Mouse (Mus musculus): ENCODE measurements around the gene Cirbp. TPM values are rescaled to one million over a fixed set of nuclear protein-coding genes. Genes with fewer than 3 reads are reported as not detected.
"Not testable (repeated sequence)": the region's sequence is repeated elsewhere in the genome, so short reads cannot be mapped to it uniquely, and the experiment has no call there.

Cirbp gene
- polyA plus RNA-seq, 1 experiment = 173 TPM

DNA sequence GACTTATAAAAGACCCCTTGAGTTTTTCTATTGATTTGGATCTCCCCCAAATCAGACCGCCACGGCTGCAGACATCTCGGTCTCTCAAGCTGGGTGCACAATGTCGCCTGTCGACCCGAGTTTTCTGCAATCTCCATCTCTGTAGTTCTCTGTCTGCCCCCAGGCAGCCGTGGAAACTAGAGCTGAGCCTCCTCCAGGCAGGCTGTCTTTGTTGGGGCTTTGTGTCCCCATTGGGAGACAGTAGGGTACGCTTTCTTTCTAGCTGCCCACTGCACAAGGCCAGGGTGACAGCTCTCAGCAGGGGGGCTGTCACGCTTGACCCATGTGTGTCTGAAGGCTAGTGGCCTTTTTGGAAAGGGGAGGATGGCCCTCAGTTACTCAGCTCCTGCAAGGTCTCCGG lies 41.9 kb downstream of the Cirbp start:
- DNase-seq = no peak
- H3K4me1 ChIP-seq (replicated peaks; ENCODE audit: control insufficient read depth, insufficient read depth, low read length) = peaks cover 3% of the 10 kb centered on the region; the same call in 1 of the 2 replicates
- H3K27ac ChIP-seq (ENCODE audit: control insufficient read depth, insufficient read depth, low read length) = no peak overlapping the region
- TF ChIP-seq CTCF (IDR thresholded peaks at IDR 0.05; ENCODE audit: borderline replicate concordance, control insufficient read depth, extremely low read depth, insufficient read depth, low read length, poor library complexity) = no peak
- TF ChIP-seq POLR2A (IDR thresholded peaks at IDR 0.05; ENCODE audit: control insufficient read depth, extremely low read depth, insufficient read depth, low read length, poor library complexity) = no peak
- no peaks in the 10 kb centered on the region for H3K27me3 ChIP-seq (ENCODE audit: control insufficient read depth, insufficient read depth, low read length)
- H3K4me3 ChIP-seq (ENCODE audit: control insufficient read depth, insufficient read depth, low read length) = no peak overlapping the region
- no peaks in the 10 kb centered on the region for H3K36me3 ChIP-seq (ENCODE audit: control insufficient read depth, insufficient read depth, low read length)
- 92% methylated on average over 10 of the region's 10 CpGs for WGBS

GRCm38 (mm10) chr10:80208248-80208647 lies 42.5 kb downstream of the Cirbp start:
- no peak overlapping the region for H3K4me3 ChIP-seq (ENCODE audit: control insufficient read depth, insufficient read depth, low read length)
- peaks cover 3% of the 10 kb centered on the region; the same call in 1 of the 2 replicates for H3K4me1 ChIP-seq (replicated peaks; ENCODE audit: control insufficient read depth, insufficient read depth, low read length)
- no peak for DNase-seq
- H3K36me3 ChIP-seq (ENCODE audit: control insufficient read depth, insufficient read depth, low read length) = no peaks in the 10 kb centered on the region
- TF ChIP-seq CTCF (IDR thresholded peaks at IDR 0.05; ENCODE audit: borderline replicate concordance, control insufficient read depth, extremely low read depth, insufficient read depth, low read length, poor library complexity) (no peak), POLR2A (IDR thresholded peaks at IDR 0.05; ENCODE audit: control insufficient read depth, extremely low read depth, insufficient read depth, low read length, poor library complexity) (no peak)
- H3K27me3 ChIP-seq (ENCODE audit: control insufficient read depth, insufficient read depth, low read length) = no peaks in the 10 kb centered on the region
- 96% methylated on average over 4 of the region's 4 CpGs for WGBS
- H3K27ac ChIP-seq (ENCODE audit: control insufficient read depth, insufficient read depth, low read length) = no peak overlapping the region

GRCm38 (mm10) chr10:80208841-80209371 lies 43.1 kb downstream of the Cirbp start:
- Histone ChIP-seq H3K4me1 (replicated peaks; ENCODE audit: control insufficient read depth, insufficient read depth, low read length) (peaks cover 3% of the 10 kb centered on the region; the same call in 1 of the 2 replicates), H3K27me3 (ENCODE audit: control insufficient read depth, insufficient read depth, low read length) (no peaks in the 10 kb centered on the region), H3K4me3 (ENCODE audit: control insufficient read depth, insufficient read depth, low read length) (no peak overlapping the region), H3K36me3 (ENCODE audit: control insufficient read depth, insufficient read depth, low read length) (no peaks in the 10 kb centered on the region), H3K27ac (ENCODE audit: control insufficient read depth, insufficient read depth, low read length) (no peak overlapping the region)
- no peak for DNase-seq
- TF ChIP-seq POLR2A (IDR thresholded peaks at IDR 0.05; ENCODE audit: control insufficient read depth, extremely low read depth, insufficient read depth, low read length, poor library complexity) (no peak), CTCF (IDR thresholded peaks at IDR 0.05; ENCODE audit: borderline replicate concordance, control insufficient read depth, extremely low read depth, insufficient read depth, low read length, poor library complexity) (no peak)
- 92% methylated on average over 24 of the region's 24 CpGs for WGBS

GRCm38 (mm10) chr10:80211547-80212103 lies 45.8 kb downstream of the Cirbp start:
- not testable (repeated sequence) for H3K36me3 ChIP-seq (ENCODE audit: control insufficient read depth, insufficient read depth, low read length); H3K27ac ChIP-seq (ENCODE audit: control insufficient read depth, insufficient read depth, low read length); DNase-seq; H3K4me3 ChIP-seq (ENCODE audit: control insufficient read depth, insufficient read depth, low read length); H3K4me1 ChIP-seq (replicated peaks; ENCODE audit: control insufficient read depth, insufficient read depth, low read length); H3K27me3 ChIP-seq (ENCODE audit: control insufficient read depth, insufficient read depth, low read length)
- 77% methylated on average over 7 of the region's 7 CpGs for WGBS

DNA sequence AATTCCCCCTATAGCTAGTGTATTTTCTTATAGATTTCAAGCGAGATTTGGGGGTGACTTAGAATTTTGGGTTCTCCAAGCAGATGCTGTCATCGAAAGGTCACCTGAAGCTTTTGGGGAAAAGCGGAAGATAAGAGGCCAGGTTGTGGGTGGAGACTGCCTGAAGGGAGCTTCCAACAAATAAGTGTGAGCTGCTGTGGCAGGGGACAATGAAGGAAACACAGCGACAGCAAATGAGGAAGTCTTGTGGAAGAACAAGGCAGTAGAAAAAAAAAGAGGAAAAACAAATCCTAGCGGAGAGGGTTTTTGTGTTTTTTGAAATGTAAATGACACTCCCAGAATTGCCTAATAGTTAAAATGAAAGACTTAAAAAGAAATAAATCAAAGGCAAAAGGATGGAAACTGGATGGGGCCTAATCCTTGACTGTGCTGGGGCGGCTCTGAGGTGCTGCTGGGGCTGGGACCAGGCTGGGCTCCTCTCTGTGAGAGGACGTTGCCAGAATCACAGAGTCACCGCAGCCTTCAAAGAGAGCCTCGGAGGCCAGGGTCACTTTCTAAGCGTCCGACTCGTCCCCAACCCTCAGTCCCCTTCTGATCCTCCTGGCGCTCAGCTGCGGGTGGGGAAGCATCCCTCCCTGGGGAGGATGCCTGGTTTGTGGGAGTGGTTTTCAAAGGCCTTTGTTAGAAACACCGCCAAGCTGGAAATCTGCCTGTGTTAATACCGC lies 49.4 kb downstream of the Cirbp start:
- TF ChIP-seq POLR2A (IDR thresholded peaks at IDR 0.05; ENCODE audit: control insufficient read depth, extremely low read depth, insufficient read depth, low read length, poor library complexity) (no peak), CTCF (IDR thresholded peaks at IDR 0.05; ENCODE audit: borderline replicate concordance, control insufficient read depth, extremely low read depth, insufficient read depth, low read length, poor library complexity) (no peak)
- 73% methylated on average over 16 of the region's 16 CpGs for WGBS
- Histone ChIP-seq H3K36me3 (ENCODE audit: control insufficient read depth, insufficient read depth, low read length) (no peaks in the 10 kb centered on the region), H3K27ac (ENCODE audit: control insufficient read depth, insufficient read depth, low read length) (no peak overlapping the region), H3K27me3 (ENCODE audit: control insufficient read depth, insufficient read depth, low read length) (no peaks in the 10 kb centered on the region), H3K4me1 (replicated peaks; ENCODE audit: control insufficient read depth, insufficient read depth, low read length) (peaks cover 3% of the 10 kb centered on the region; the same call in 1 of the 2 replicates), H3K4me3 (ENCODE audit: control insufficient read depth, insufficient read depth, low read length) (no peak overlapping the region)
- no peak for DNase-seq

GRCm38 (mm10) chr10:80220676-80221075 lies 54.9 kb downstream of the Cirbp start:
- WGBS = 72% methylated on average over 9 of the region's 9 CpGs
- Histone ChIP-seq H3K4me3 (ENCODE audit: control insufficient read depth, insufficient read depth, low read length) (no peak overlapping the region), H3K36me3 (ENCODE audit: control insufficient read depth, insufficient read depth, low read length) (no peaks in the 10 kb centered on the region), H3K27ac (ENCODE audit: control insufficient read depth, insufficient read depth, low read length) (no peak overlapping the region), H3K27me3 (ENCODE audit: control insufficient read depth, insufficient read depth, low read length) (no peaks in the 10 kb centered on the region), H3K4me1 (replicated peaks; ENCODE audit: control insufficient read depth, insufficient read depth, low read length) (no peaks in the 10 kb centered on the region)
- TF ChIP-seq CTCF (IDR thresholded peaks at IDR 0.05; ENCODE audit: borderline replicate concordance, control insufficient read depth, extremely low read depth, insufficient read depth, low read length, poor library complexity) (no peak), POLR2A (IDR thresholded peaks at IDR 0.05; ENCODE audit: control insufficient read depth, extremely low read depth, insufficient read depth, low read length, poor library complexity) (no peak)
- no peak for DNase-seq

Other genes starting within 250 kb of the Cirbp start
- 5.8 and 7.5 TPM in 2 replicates for gene Kiss1r, start 249.0 kb upstream of the Cirbp start, polyA plus RNA-seq (2012; rRNA removed)
- 279 and 303 TPM in 2 replicates for gene R3hdm4, start 244.8 kb upstream of the Cirbp start, polyA plus RNA-seq (2012; rRNA removed)
- 12.5 and 13.5 TPM in 2 replicates for gene Arid3a, start 238.9 kb upstream of the Cirbp start, polyA plus RNA-seq (2012; rRNA removed)
- 68.1 and 74.5 TPM in 2 replicates for gene Wdr18, start 205.8 kb upstream of the Cirbp start, polyA plus RNA-seq (2012; rRNA removed)
- gene Grin3b, start 195.3 kb upstream of the Cirbp start, polyA plus RNA-seq (2012; rRNA removed) = 0.07 and 0.14 TPM in 2 replicates
- gene Tmem259, start 181.7 kb upstream of the Cirbp start, polyA plus RNA-seq (2012; rRNA removed) = 540 and 566 TPM in 2 replicates
- 239 and 245 TPM in 2 replicates for gene Cnn2, start 177.4 kb upstream of the Cirbp start, polyA plus RNA-seq (2012; rRNA removed)
- gene Abca7, start 169.5 kb upstream of the Cirbp start, polyA plus RNA-seq (2012; rRNA removed) = 79.5 and 83.5 TPM in 2 replicates
- 1,362 and 1,504 TPM in 2 replicates for gene Arhgap45, start 149.3 kb upstream of the Cirbp start, polyA plus RNA-seq (2012; rRNA removed)
- gene Polr2e, start 126.2 kb upstream of the Cirbp start, polyA plus RNA-seq (2012; rRNA removed) = 211 and 226 TPM in 2 replicates
- 517 and 598 TPM in 2 replicates for gene Gpx4, start 118.8 kb upstream of the Cirbp start, polyA plus RNA-seq (2012; rRNA removed)
- gene Sbno2, start 60.4 kb upstream of the Cirbp start, polyA plus RNA-seq (2012; rRNA removed) = 127 and 138 TPM in 2 replicates
- gene Stk11, start 50.2 kb upstream of the Cirbp start, polyA plus RNA-seq (2012; rRNA removed) = 265 and 270 TPM in 2 replicates
- 1,163 and 1,361 TPM in 2 replicates for gene Atp5d, start 27.4 kb upstream of the Cirbp start, polyA plus RNA-seq (2012; rRNA removed)
- 34.0 and 37.7 TPM in 2 replicates for gene Cbarp, start 25.1 kb upstream of the Cirbp start, polyA plus RNA-seq (2012; rRNA removed)
- 342 and 374 TPM in 2 replicates for gene Midn, start 17.7 kb upstream of the Cirbp start, polyA plus RNA-seq (2012; rRNA removed)
- 11.1 and 14.8 TPM in 2 replicates for gene 1600002K03Rik, start 7.0 kb downstream of the Cirbp start, polyA plus RNA-seq (2012; rRNA removed)
- gene Efna2, start 13.5 kb downstream of the Cirbp start, polyA plus RNA-seq (2012; rRNA removed) = 3.1 and 3.6 TPM in 2 replicates
- 111 and 113 TPM in 2 replicates for gene Mum1, start 60.4 kb downstream of the Cirbp start, polyA plus RNA-seq (2012; rRNA removed)
- gene Ndufs7, start 83.1 kb downstream of the Cirbp start, polyA plus RNA-seq (2012; rRNA removed) = 531 and 647 TPM in 2 replicates
- gene Gamt, start 95.0 kb downstream of the Cirbp start, polyA plus RNA-seq (2012; rRNA removed) = 6.0 and 6.4 TPM in 2 replicates
- gene Dazap1, start 95.5 kb downstream of the Cirbp start, polyA plus RNA-seq (2012; rRNA removed) = 134 and 166 TPM in 2 replicates
- gene Rps15, start 126.5 kb downstream of the Cirbp start, polyA plus RNA-seq (2012; rRNA removed) = 2,172 and 2,371 TPM in 2 replicates
- gene Apc2, start 130.0 kb downstream of the Cirbp start, polyA plus RNA-seq (2012; rRNA removed) = 0.40 and 0.57 TPM in 2 replicates
- 78.9 and 93.8 TPM in 2 replicates for gene 2310011J03Rik, start 154.6 kb downstream of the Cirbp start, polyA plus RNA-seq (2012; rRNA removed)
- gene Pcsk4, start 163.5 kb downstream of the Cirbp start, polyA plus RNA-seq (2012; rRNA removed) = 11.7 and 14.1 TPM in 2 replicates
- 2.0 and 3.5 TPM in 2 replicates for gene Reep6, start 164.0 kb downstream of the Cirbp start, polyA plus RNA-seq (2012; rRNA removed)
- 4.6 and 9.0 TPM in 2 replicates for gene Adamtsl5, start 182.4 kb downstream of the Cirbp start, polyA plus RNA-seq (2012; rRNA removed)
- gene Plk5, start 190.5 kb downstream of the Cirbp start, polyA plus RNA-seq (2012; rRNA removed) = 0.17 and 0.22 TPM in 2 replicates
- gene Mex3d, start 221.7 kb downstream of the Cirbp start, polyA plus RNA-seq (2012; rRNA removed) = 34.9 and 38.2 TPM in 2 replicates
- gene Mbd3, start 233.6 kb downstream of the Cirbp start, polyA plus RNA-seq (2012; rRNA removed) = 268 and 290 TPM in 2 replicates
- 1,246 and 1,699 TPM in 2 replicates for gene Uqcr11, start 240.8 kb downstream of the Cirbp start, polyA plus RNA-seq (2012; rRNA removed)